ENCODE assay signal across 13 mouse cellular contexts in genomic region chr5:89748185-89748884, GRCm38 (mm10).
A peak's percentile ranks its signal among the peaks of the same experiment; 100 is the strongest.
DNase-seq lines count a peak whose midpoint lies in the region; ATAC-seq lines count a peak whose summit lies in the region.
"Had no signal": no experiment of that assay in that cellular context is flagged by ENCODE, and none has a peak within 500 bp of the region (broad histone marks: within the 10 kb centered on the region; RNA-seq: fewer than 3 reads in every experiment).

No protein-coding gene starts in this region.

- intact Hi-C loops in left cerebral cortex, postnatal 10 days (cut with DNase I), result no loop called here

- H3K9me3 ChIP-seq in kidney, embryonic 16.5 days (ENCODE audit: low read length), result 0 out of 2 replicates have a peak, but pooled peaks cover 3% of the 10 kb centered on the region
- H3K9me3 ChIP-seq: limb, embryonic 13.5 days had no signal

- no peak overlapping the region for H3K9ac ChIP-seq in kidney, embryonic 16.5 days (replicated peaks; ENCODE audit: low read length)
- H3K9ac ChIP-seq: limb, embryonic 13.5 days had no signal

- peak; percentile 19; the same call in 1 of the 2 replicates for ATAC-seq in erythroid progenitor cell, adult 5-6 weeks (replicated peaks; ENCODE audit: low FRiP score, poor library complexity, severe bottlenecking)
- peak; percentile 22 to 39; a peak in 1 of 4 replicates for ATAC-seq in hematopoietic stem cell, adult 5-6 weeks (replicated peaks in 1 of 2; ENCODE audit: insufficient read depth in 1 of 2, low FRiP score in 2 of 2, low TSS enrichment in 1 of 2, low read depth in 1 of 2, poor library complexity in 2 of 2, severe bottlenecking in 2 of 2)
- no peak for ATAC-seq in kidney, embryonic 16.5 days (ENCODE audit: low FRiP score, low TSS enrichment)

- H3K4me2 ChIP-seq in kidney, embryonic 16.5 days (replicated peaks; ENCODE audit: low read depth, low read length), result no peak overlapping the region
- H3K4me2 ChIP-seq: limb, embryonic 13.5 days; midbrain, embryonic 11.5 days had no signal

- DNase-seq in heart, adult 8-10 months (ENCODE audit: low spot score), result peak; percentile 3
- DNase-seq in heart, adult 11 months, result no peak
- peak; percentile 0 for DNase-seq in lung, postnatal 25 days (ENCODE audit: low spot score)
- DNase-seq in ovary, postnatal 14 days (ENCODE audit: low spot score), result no peak
- no peak for DNase-seq in left cerebral cortex, postnatal 10 days (ENCODE audit: extremely low spot score in 1 of 2, low spot score in 2 of 2)
- DNase-seq: adrenal gland, adult 2 months; kidney, adult 9 months had no signal

- no peaks in the 10 kb centered on the region for H3K27me3 ChIP-seq in kidney, embryonic 16.5 days (ENCODE audit: insufficient read depth, low read length)
- H3K27me3 ChIP-seq: limb, embryonic 13.5 days had no signal

- no peaks in the 10 kb centered on the region for H3K4me1 ChIP-seq in kidney, embryonic 16.5 days (ENCODE audit: insufficient read depth, low read length)
- H3K4me1 ChIP-seq: hindbrain, embryonic 10.5 days; limb, embryonic 13.5 days had no signal

- 87% methylated on average over 2 of the region's 2 CpGs for WGBS in kidney, embryonic 16.5 days

- no peaks in the 10 kb centered on the region for H3K36me3 ChIP-seq in kidney, embryonic 16.5 days (ENCODE audit: insufficient read depth, low read length)
- H3K36me3 ChIP-seq: hindbrain, embryonic 10.5 days; limb, embryonic 13.5 days had no signal

- no peak overlapping the region for H3K4me3 ChIP-seq in kidney, embryonic 16.5 days (ENCODE audit: low read length)
- H3K4me3 ChIP-seq: hindbrain, embryonic 10.5 days; limb, embryonic 13.5 days had no signal

- no peak overlapping the region for H3K27ac ChIP-seq in kidney, embryonic 16.5 days (ENCODE audit: low read length)
- H3K27ac ChIP-seq: hindbrain, embryonic 10.5 days; limb, embryonic 13.5 days had no signal

Comparison
In these comparisons a context has a peak if more than half of its experiments do, and no peak if none do; other contexts are left out.
1. DNase-seq: peak in heart, adult 8-10 months (single experiment) and lung, postnatal 25 days (single experiment); none in heart, adult 11 months (single experiment), ovary, postnatal 14 days (single experiment) and left cerebral cortex, postnatal 10 days (0 of 2).